Mouse (Mus musculus): ENCODE measurements at regions not wholly inside any gene's neighbourhood (a gene's known extent, or its start where the extent isn't known, plus 50 kb on each side); places are given as distances from the start of the nearest gene placed in this dataset.

DNA sequence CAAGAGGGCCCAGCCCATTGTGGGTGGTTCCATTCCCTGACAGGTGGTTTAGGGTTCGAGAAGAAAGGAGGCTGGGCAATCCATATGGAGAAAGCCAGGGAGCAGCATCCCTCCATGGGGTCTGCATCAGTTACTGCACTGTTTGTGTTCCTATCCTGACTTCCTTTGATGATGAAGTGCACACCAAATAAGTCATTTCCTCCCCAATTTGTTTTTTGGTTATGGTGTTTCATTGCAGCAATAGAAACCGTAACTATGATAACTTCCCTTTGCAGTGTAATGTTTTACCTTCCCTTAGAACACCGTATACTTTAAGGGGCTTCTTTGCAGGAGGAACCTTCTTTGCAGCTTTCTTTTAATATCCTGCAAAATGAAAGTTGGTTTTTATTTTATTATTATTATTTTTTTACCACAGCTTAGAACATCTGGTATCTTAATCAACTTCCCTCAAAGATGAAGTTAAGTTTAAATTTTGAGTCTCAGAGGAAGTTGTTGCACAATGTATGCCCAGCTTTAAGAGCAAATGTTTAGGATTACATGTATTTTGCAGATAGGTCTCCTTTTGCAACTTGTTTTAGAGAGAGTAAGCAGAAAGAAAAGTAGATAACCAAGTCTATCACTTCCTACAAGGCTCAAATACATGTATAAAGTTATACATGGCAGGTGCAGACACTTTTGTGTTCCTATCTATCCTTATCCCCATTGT, 1059.1 kb downstream of the Diaph2 start:
- intact Hi-C loops (cut with DNase I): no loop called here
- DNase-seq: no peak

DNA sequence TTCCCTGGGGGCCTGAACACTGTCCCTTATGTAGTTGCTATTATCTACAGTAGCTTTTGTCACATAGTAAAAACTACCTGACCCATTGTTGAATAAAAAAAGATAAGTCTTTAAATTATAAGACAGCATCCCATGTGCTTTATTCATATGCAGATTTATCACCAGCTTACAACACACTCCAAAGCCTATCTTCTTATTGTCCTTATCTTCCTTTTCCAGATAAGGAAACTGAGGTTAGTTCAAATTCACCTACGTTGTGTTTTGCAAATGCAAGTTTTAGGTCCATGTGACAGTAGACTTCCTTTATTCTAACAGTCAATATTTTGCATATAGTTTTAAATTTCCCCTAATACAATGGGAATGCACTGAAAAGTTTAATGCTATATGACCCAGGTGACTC, 1069.4 kb downstream of the Diaph2 start:
- DNase-seq: no peak
- intact Hi-C loops (cut with DNase I): no loop called here

GRCm38 (mm10) chrX:130819707-130820106, 1070.2 kb downstream of the Diaph2 start:
- DNase-seq: no peak

DNA sequence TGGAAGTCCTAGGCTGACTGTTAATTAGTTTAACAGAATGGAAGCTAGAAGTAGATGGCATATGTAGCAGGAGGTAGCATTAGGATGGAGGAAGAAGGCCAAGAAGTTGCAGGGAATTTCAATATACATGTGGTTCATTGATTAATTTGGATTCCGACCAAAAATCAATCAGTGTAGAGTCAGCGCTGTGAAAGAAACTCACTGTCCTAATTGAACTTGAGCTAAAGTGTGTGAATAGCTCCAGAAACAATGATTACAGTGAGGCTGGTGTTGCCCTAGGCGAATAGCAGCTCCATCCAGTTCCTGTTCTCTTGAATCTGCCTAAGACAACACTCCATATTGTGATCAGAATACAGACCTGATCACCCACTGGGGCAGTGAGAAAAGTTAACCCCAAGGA, 1070.6 kb downstream of the Diaph2 start:
- intact Hi-C loops (cut with DNase I): no loop called here
- DNase-seq: no peak

More at GRCm38 (mm10) chrX:130819707-130820106, 1070.2 kb downstream of the Diaph2 start:
- intact Hi-C loops (cut with DNase I): no loop called here

- intact Hi-C loops (cut with DNase I): no loop called here
- no peak for DNase-seq
These were observed 1074.4 kb downstream of the Diaph2 start for GRCm38 (mm10) chrX:130823943-130824342.

DNA sequence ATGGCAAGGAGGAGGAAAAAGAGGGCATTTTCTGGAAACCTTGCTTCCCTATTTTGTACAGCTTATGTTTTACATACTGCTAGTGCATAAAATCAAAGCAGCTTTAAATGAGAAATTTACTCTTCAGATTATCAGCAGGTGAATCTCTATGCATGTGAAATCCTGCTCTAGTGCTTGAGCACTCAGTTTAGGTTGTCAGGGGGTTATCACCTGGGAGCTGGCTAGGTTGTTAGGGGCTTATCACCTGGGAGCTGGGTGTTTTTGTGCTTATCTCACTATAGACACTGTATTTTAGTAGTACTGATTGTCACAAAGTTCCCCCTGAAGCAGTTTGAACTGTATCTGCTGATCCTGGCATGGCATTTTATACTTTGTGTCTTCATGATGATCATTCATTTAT, 1086.3 kb downstream of the Diaph2 start:
- intact Hi-C loops (cut with DNase I): no loop called here

GRCm38 (mm10) chrX:130843141-130843540, 1093.6 kb downstream of the Diaph2 start:
- intact Hi-C loops (cut with DNase I): no loop called here
- peak in 1 of 2 experiments; percentile 1 for DNase-seq

More for the DNA sequence above, 1086.3 kb downstream of the Diaph2 start:
- DNase-seq: no peak

DNA sequence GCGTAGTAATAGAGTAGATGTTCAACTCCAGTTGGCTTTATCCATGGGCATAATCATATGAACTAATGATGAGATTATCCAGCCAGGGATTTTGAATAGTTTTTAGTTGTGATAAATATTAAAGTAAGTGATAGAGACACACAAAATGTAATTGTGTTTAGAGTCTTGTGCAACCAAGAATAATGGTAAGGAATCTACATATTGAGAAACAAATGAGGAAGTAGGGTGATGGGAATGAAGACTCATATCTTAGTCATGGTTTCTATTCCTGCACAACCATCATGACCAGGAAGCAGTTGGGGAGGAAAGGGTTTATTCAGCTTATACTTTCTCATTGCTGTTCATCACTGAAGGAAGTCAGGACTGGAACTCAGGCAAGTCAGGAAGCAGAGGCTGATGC, 1117.0 kb downstream of the Diaph2 start:
- no peak for DNase-seq
- intact Hi-C loops (cut with DNase I): no loop called here

DNA sequence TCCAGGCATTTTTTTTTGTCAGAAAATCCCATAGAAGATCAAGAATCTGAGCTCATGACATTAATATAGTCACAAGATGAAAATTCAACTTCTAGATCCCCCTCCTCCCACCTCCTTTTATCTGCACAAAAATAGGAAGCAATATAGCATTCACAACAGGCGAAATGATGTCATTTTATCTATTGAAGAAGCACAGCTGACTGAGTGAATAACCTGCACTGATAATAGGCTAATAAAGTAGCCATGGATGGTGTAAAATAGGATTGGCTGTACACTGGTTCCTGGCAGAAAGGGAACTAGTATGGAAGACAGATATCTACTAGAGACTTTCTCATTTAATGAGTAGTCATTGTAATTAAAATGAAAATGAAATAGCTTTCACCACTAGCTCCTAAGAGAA, 1124.6 kb downstream of the Diaph2 start:
- DNase-seq: no peak
- intact Hi-C loops (cut with DNase I): no loop called here

DNA sequence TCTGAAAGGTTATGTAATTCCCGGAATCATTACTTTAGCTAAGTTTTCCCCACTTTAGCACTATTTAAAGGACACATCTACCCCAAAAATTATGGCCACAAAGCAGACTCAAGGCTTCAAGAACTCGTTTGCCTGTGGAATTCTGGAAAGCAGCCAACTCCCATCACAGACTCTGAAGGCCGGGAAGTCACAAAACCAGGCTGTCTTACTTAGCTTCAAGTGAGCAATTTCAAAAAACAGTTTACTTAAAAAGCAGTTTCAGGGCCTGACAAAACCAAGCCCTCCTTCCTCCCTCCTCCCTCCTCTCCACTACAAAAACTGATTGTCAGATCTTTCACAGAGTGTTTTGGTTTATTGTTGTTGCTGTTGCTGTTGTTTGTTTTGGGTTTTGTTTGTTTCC, 1125.7 kb downstream of the Diaph2 start:
- intact Hi-C loops (cut with DNase I): no loop called here
- no peak for DNase-seq

DNA sequence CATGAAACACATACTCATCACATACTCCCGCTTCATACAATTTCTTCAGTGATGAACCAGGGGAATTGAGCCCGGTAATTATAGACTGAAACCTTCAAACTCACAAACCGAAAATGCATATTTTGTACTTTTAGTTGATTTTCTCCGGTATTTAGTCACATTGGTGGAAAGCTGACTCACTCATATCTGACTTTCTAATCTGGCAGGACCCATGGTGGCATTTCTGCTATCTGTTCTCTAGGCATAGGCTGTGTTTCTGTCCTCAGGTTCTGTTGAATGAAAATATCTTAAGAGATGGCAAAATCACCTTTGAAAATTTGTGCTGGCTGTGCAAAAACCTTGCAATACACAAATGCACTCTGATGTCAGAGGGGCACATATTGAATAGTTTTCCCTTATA, 1126.6 kb downstream of the Diaph2 start:
- intact Hi-C loops (cut with DNase I): no loop called here
- DNase-seq: no peak

Measured in heart, postnatal 36 days (tissue).